Mouse (Mus musculus): ENCODE measurements around the gene Gm36864. TPM values are rescaled to one million over a fixed set of nuclear protein-coding genes. Genes with fewer than 3 reads are reported as not detected.

Gene Gm36864
- polyA plus RNA-seq, 1 experiment, result not detected

- H3K27ac ChIP-seq (ENCODE audit: control insufficient read depth, insufficient read depth, low read length), result no peak overlapping the region
- H3K4me3 ChIP-seq (ENCODE audit: control insufficient read depth, insufficient read depth, low read length), result no peak overlapping the region
- DNase-seq, result no peak
- TF ChIP-seq CTCF (IDR thresholded peaks at IDR 0.05; ENCODE audit: borderline replicate concordance, control insufficient read depth, extremely low read depth, insufficient read depth, low read length, poor library complexity) (no peak), POLR2A (IDR thresholded peaks at IDR 0.05; ENCODE audit: control insufficient read depth, extremely low read depth, insufficient read depth, low read length, poor library complexity) (no peak)
- 86% methylated on average over 10 of the region's 10 CpGs for WGBS
- H3K27me3 ChIP-seq (ENCODE audit: control insufficient read depth, insufficient read depth, low read length), result no peaks in the 10 kb centered on the region
- H3K4me1 ChIP-seq (replicated peaks; ENCODE audit: control insufficient read depth, insufficient read depth, low read length), result no peaks in the 10 kb centered on the region
- H3K36me3 ChIP-seq (ENCODE audit: control insufficient read depth, insufficient read depth, low read length), result no peaks in the 10 kb centered on the region
These were observed 40.7 kb downstream of the Gm36864 start for GRCm38 (mm10) chr7:44276461-44277249.

GRCm38 (mm10) chr7:44277250-44277622 is 41.3 kb downstream of the Gm36864 start:
- H3K4me3 ChIP-seq (ENCODE audit: control insufficient read depth, insufficient read depth, low read length), result no peak overlapping the region
- WGBS, result 52% methylated on average over 2 of the region's 2 CpGs
- H3K4me1 ChIP-seq (replicated peaks; ENCODE audit: control insufficient read depth, insufficient read depth, low read length), result no peaks in the 10 kb centered on the region
- TF ChIP-seq CTCF (IDR thresholded peaks at IDR 0.05; ENCODE audit: borderline replicate concordance, control insufficient read depth, extremely low read depth, insufficient read depth, low read length, poor library complexity) (no peak), POLR2A (IDR thresholded peaks at IDR 0.05; ENCODE audit: control insufficient read depth, extremely low read depth, insufficient read depth, low read length, poor library complexity) (no peak)
- H3K36me3 ChIP-seq (ENCODE audit: control insufficient read depth, insufficient read depth, low read length), result no peaks in the 10 kb centered on the region
- H3K27me3 ChIP-seq (ENCODE audit: control insufficient read depth, insufficient read depth, low read length), result no peaks in the 10 kb centered on the region
- H3K27ac ChIP-seq (ENCODE audit: control insufficient read depth, insufficient read depth, low read length), result no peak overlapping the region
- peak; percentile 25 for DNase-seq

- Histone ChIP-seq H3K27me3 (ENCODE audit: control insufficient read depth, insufficient read depth, low read length) (no peaks in the 10 kb centered on the region), H3K4me3 (ENCODE audit: control insufficient read depth, insufficient read depth, low read length) (no peak overlapping the region), H3K27ac (ENCODE audit: control insufficient read depth, insufficient read depth, low read length) (no peak overlapping the region), H3K4me1 (replicated peaks; ENCODE audit: control insufficient read depth, insufficient read depth, low read length) (no peaks in the 10 kb centered on the region), H3K36me3 (ENCODE audit: control insufficient read depth, insufficient read depth, low read length) (no peaks in the 10 kb centered on the region)
- 22% methylated on average over 1 of the region's 1 CpGs for whole genome bisulfite sequencing
- TF ChIP-seq POLR2A (IDR thresholded peaks at IDR 0.05; ENCODE audit: control insufficient read depth, extremely low read depth, insufficient read depth, low read length, poor library complexity) (no peak), CTCF (IDR thresholded peaks at IDR 0.05; ENCODE audit: borderline replicate concordance, control insufficient read depth, extremely low read depth, insufficient read depth, low read length, poor library complexity) (no peak)
- DNase-seq, result no peak
These were observed 45.0 kb downstream of the Gm36864 start for GRCm38 (mm10) chr7:44280959-44281358.

GRCm38 (mm10) chr7:44281586-44281985 is 45.6 kb downstream of the Gm36864 start:
- no peaks in the 10 kb centered on the region for H3K27me3 ChIP-seq (ENCODE audit: control insufficient read depth, insufficient read depth, low read length)
- H3K27ac ChIP-seq (ENCODE audit: control insufficient read depth, insufficient read depth, low read length), result no peak overlapping the region
- DNase-seq, result no peak
- H3K4me1 ChIP-seq (replicated peaks; ENCODE audit: control insufficient read depth, insufficient read depth, low read length), result no peaks in the 10 kb centered on the region
- 90% methylated on average over 7 of the region's 7 CpGs for WGBS
- TF ChIP-seq POLR2A (IDR thresholded peaks at IDR 0.05; ENCODE audit: control insufficient read depth, extremely low read depth, insufficient read depth, low read length, poor library complexity) (no peak), CTCF (IDR thresholded peaks at IDR 0.05; ENCODE audit: borderline replicate concordance, control insufficient read depth, extremely low read depth, insufficient read depth, low read length, poor library complexity) (no peak)
- no peak overlapping the region for H3K4me3 ChIP-seq (ENCODE audit: control insufficient read depth, insufficient read depth, low read length)
- H3K36me3 ChIP-seq (ENCODE audit: control insufficient read depth, insufficient read depth, low read length), result no peaks in the 10 kb centered on the region

- Histone ChIP-seq H3K4me3 (ENCODE audit: control insufficient read depth, insufficient read depth, low read length) (no peak overlapping the region), H3K27ac (ENCODE audit: control insufficient read depth, insufficient read depth, low read length) (no peak overlapping the region), H3K4me1 (replicated peaks; ENCODE audit: control insufficient read depth, insufficient read depth, low read length) (no peaks in the 10 kb centered on the region), H3K27me3 (ENCODE audit: control insufficient read depth, insufficient read depth, low read length) (no peaks in the 10 kb centered on the region), H3K36me3 (ENCODE audit: control insufficient read depth, insufficient read depth, low read length) (no peaks in the 10 kb centered on the region)
- no peak for DNase-seq
- TF ChIP-seq POLR2A (IDR thresholded peaks at IDR 0.05; ENCODE audit: control insufficient read depth, extremely low read depth, insufficient read depth, low read length, poor library complexity), result no peak
- no peak for TF ChIP-seq CTCF (IDR thresholded peaks at IDR 0.05; ENCODE audit: borderline replicate concordance, control insufficient read depth, extremely low read depth, insufficient read depth, low read length, poor library complexity)
- WGBS, result 86% methylated on average over 7 of the region's 7 CpGs
These were observed 51.8 kb downstream of the Gm36864 start for GRCm38 (mm10) chr7:44287760-44288159.

GRCm38 (mm10) chr7:44290986-44291385 is 55.0 kb downstream of the Gm36864 start:
- no peak for DNase-seq
- no peaks in the 10 kb centered on the region for H3K36me3 ChIP-seq (ENCODE audit: control insufficient read depth, insufficient read depth, low read length)
- no peak for TF ChIP-seq POLR2A (IDR thresholded peaks at IDR 0.05; ENCODE audit: control insufficient read depth, extremely low read depth, insufficient read depth, low read length, poor library complexity)
- no peak for TF ChIP-seq CTCF (IDR thresholded peaks at IDR 0.05; ENCODE audit: borderline replicate concordance, control insufficient read depth, extremely low read depth, insufficient read depth, low read length, poor library complexity)
- H3K27ac ChIP-seq (ENCODE audit: control insufficient read depth, insufficient read depth, low read length), result no peak overlapping the region
- WGBS, result 85% methylated on average over 4 of the region's 4 CpGs
- no peaks in the 10 kb centered on the region for H3K27me3 ChIP-seq (ENCODE audit: control insufficient read depth, insufficient read depth, low read length)
- no peaks in the 10 kb centered on the region for H3K4me1 ChIP-seq (replicated peaks; ENCODE audit: control insufficient read depth, insufficient read depth, low read length)
- H3K4me3 ChIP-seq (ENCODE audit: control insufficient read depth, insufficient read depth, low read length), result no peak overlapping the region

All from thymus, adult 2 months (tissue).